Mouse (Mus musculus): ENCODE measurements around the gene Mark3.

The Mark3 gene

DNA sequence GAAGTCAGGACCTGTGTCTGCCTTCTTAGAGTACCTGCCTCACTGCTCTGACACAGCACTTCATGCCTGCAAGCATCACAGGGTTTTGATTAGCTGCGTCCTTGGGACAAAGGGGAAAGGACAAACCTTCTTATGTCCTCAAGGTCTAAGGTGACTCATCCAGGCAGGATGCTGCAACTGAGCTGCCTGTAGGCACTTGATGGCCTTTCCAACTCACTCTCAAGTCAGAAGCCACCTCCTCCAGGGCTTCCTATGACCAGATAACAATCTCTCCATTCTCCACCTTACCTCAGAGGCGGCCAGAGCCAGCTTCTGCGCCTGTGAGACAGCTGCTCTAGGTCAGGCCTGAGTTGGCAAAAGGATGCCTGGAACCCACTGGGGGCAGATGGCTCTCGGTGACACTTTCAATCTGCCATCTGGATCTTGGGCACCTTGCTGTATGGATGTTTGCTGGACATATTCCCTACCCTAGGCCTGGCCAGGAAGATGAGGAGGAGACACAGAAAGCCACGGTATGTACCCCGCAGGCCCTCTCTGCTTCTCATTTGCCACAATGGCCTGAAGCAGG lies 124.1 kb downstream of the Mark3 start:
- DNase-seq (ENCODE audit: low spot score) = no peak

DNA sequence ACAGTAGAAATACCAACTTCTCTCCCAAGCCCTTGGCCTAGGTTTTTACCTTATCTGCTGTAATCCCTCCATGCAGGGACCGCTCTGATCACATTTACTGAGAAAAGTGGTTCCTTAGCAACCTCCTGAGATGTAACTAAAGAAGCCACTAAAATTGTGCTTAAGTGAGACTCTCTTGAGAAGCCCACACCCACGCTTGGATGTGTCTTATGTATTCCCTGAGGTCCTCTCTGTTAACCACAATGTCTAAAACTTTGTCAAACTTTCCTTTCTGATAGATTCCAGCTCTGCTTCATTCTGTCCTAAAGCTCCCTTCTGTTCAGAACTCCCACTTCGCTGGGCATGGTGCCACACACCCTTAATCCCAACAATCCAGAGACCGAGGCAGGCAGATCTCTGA lies 125.2 kb downstream of the Mark3 start:
- DNase-seq (ENCODE audit: low spot score) = no peak

DNA sequence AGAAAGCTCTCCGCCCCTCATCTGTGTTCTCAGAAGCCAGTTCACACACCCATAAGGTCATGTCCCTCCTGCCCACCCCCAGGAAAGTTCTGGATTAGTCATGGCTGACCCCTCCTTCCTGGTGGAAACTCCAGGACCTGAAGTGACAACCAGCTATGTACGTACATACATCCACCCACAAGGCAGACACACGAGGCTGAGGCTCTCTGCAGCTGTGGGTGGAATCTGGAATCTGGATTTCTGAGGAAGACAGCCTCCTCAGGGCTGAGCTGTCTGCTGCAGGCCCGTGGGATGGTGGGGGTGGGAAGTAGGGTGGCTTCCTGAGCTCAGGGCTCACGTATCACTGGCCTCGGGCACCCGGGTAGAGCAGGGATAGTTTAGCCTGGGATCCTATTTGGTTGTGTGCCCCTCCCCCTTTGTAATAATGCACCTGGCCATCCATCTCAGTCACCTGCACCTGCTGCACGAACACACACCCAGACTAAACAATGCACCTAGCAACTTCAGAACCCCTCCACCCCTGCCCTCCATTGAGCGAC lies 126.7 kb downstream of the Mark3 start:
- no peak for DNase-seq (ENCODE audit: low spot score)

DNA sequence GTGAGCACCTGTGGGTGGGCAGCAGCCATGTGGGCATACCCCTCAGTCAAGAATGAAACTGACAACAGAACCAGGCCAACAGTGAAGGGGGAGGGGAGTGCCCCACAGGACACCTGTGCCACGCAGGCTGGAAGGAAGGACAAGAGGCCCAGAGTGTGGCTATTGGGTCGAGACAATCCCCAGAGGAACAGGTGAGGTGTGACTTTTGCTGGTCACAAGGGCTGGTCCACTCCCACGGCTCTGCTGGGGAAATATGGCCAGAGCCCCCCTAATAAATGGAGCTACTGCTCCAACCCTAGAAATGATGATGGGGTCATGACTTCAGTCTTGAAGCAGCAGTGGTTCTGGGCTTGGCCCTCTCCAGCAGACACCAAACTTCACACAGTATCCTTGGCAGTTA lies 129.0 kb downstream of the Mark3 start:
- DNase-seq (ENCODE audit: low spot score) = no peak

DNA sequence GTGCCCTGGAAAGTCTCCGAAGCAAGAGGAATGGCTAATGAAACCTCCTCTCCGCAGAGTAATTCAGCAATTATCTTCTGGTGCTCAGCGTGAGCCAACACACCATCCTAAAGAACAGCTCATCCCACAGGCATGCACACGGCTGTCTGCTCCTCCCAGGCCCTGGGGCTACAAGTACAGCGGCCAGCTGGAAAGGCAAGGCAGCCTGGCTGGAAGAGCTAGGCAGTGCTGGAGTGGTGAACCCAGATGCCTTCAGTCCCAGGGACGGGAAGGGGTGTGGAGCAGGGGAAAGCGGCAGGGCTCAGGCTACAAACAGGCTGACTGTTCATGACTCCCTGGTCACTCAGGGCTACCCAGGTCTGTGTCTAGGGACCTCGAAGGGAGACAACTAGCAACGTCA lies 130.3 kb downstream of the Mark3 start:
- no peak for DNase-seq (ENCODE audit: low spot score)

DNA sequence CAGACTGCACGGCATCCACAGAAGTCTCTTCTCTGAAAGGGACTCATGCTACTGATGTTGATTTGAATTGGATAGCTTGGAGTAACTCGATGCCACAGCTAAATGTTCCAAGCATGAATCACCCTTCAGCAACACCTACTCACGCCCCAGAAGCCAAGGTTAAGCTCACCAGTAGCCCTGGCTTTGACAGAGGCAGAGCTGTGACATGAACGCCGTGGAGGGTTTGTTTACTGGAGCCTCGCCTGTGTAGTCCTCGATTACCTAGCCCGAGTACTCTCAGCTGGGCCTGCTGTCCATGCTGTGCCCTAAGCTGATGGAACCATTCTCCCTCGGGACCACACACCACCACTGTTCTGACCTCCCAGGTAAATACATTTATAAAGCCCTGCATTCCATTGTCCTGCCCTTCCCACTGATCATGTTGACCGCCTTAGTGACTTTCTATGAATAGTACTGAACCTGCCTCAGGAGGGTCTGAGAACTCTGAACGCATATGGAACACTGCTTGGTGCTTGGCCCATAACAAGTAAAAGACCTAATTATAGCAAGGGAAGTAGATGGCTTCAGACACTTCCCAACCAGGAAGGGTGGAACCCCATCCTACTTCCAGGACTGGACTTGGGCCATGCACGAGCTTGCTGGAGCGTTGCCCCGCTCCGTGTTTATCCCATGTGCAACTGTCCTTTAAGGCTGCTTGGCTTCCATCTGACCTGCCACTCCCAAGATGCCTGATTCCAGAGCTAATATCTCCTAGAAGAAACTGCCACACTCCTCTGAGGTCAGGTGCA lies 131.1 kb downstream of the Mark3 start:
- no peak for DNase-seq (ENCODE audit: low spot score)
